Mouse (Mus musculus) erythroblast, embryonic 14.5 days (primary cell): ENCODE measurements around the gene Nhp2.

Source experiments
- GATA1 ChIP-seq: IDR thresholded peaks from 2 replicates; pipeline ENCODE4 v1.6.1; 2012; ENCODE audit warnings: low read length, inconsistent platforms, mixed read lengths
- TAL1 ChIP-seq: IDR thresholded peaks from 3 replicates; pipeline ENCODE4 v1.6.1; 2012; ENCODE audit warnings: low read length, inconsistent platforms, mixed read lengths

DNA sequence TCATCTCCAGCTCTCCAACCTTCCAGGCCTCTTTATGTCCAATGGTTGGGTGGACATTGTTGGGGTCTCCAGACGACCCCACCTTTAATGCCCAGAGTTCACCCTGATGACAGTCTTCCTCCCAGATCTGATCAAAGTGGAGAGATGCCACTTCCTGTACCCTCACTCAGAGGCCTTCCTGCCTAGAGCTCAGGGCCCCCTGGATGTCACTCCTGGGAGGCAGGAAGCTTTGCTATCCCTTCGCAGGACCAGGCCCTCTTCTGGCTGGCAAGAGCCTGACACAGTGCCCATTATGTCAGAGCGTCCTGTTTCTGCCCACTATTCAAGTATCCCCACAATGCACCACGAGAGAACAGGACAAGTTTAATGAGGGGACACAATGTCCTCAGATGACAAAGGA, 40.5 kb upstream of the Nhp2 start:
- TF ChIP-seq GATA1 (no peak), TAL1 (no peak)
